Mouse (Mus musculus) spleen, adult 12 weeks (tissue): ENCODE measurements around the gene Dnase1l1.

Experiments
- DNase-seq: peaks from one replicate; pipeline ENCODE4 v3.0.0; 2022; ENCODE audit warnings: low spot score

Gene Dnase1l1

DNA sequence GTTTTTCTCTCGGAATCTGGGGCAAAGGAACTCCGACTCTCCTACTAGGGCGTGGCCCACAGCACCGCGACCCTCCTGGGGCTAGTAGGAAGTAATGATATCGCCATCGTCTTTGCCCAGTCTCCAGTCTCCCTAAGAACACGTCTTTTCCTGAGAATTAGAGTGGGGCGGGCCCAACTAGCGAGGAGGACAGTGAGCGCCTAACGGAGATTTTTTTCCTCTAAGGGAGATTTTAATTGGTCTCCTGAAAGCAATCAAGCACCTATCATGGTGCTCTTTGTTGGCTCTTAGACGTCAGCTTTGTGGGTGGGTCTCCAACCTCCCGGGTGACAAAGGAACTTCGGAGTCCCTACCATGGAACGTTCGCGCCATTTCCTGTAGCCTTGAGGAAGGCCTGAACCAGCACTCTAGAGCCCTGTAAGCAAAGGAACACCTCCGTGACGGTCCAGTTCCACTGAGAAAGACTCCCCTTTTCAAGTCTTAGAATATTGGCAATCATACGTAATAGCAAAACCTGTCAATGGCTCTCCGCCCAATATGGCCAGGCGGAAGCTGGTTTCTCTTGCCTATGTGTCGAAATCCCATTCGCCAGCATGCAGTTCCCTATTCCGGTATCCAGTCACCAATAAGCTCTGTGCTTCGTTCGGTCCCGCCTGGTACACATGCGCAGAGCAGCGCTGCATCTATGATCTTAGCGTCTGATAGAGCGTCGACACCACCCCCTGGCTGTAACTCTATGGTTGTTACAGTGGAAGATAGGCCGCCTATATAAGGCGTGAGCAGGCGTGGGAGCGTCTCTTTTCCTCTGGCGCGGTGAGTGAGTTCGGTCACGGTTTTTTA lies 11.9 kb downstream of the Dnase1l1 start, which contains the start of gene Rpl10:
TSS of gene Rpl10 (plus strand) at position 751 of the 840 bp plus-strand sequence.
- peak; percentile 82 for DNase-seq

DNA sequence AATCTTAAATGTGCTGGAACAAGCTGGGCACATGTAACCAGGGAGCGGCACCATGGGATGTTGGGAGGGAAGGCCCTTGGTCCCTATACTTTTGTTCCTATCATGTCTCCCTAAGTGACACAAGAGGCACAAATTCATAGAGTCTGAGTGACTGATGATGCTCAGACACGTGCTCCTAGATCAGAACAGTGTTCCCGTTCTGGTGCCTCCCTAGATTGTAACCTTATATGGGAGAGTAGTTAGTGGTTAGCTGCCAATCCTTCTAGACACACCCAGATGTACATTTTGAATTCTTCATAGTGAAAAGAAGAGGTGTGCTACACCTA lies 12.4 kb downstream of the Dnase1l1 start:
- no peak for DNase-seq

DNA sequence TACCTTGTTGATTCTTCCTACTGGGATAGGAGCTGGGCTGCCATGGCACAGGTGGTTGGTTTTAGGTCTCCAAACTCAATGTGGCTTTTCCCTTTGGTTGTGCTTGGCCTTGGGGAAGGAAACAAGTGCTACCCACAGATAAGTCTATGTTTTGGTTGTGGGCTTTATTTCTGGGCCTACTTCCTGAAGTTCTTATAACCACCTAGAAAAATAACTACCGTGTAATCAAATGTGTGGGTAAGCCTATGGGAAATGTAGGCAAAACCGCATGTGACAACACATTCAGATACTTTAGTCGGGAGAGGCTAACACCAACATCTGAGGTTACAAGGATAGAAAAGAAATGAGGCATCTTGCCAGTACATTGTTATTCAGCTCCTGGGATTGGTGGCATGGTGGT lies 24.4 kb downstream of the Dnase1l1 start:
- no peak for DNase-seq

DNA sequence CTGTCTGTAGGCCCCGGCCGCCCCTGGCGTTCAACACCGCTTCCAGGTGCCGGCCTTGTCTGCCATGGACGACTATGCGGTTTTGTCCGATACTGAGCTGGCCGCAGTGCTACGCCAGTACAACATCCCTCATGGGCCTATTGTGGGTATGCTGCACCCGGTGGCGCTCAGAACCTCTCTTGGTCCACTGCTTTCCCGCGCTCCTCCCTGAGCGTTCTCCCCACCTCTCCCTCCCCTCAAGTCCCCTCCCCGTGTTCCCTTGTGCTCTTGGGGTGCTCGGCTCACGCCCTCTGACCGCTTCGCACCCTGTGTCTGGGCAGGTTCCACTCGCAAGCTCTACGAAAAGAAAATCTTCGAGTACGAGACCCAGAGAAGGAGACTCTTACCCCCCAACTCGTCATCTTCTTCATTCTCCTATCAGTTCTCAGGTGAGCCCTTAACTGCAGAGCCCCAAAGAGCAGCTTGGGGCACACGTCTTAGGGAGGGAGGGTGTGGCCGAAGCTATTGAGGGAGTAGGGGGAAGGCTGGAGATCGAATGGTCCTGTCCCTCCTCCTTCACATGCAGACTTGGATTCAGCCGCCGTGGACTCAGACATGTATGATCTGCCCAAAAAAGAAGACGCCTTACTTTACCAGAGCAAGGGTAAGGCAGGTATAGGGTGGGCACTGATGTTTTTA lies 27.1 kb downstream of the Dnase1l1 start:
- DNase-seq, result no peak

GRCm38 (mm10) chrX:74254153-74254887 lies 27.8 kb downstream of the Dnase1l1 start, which contains the start of gene Emd:
Gene Emd, plus strand, starts transcription at chrX:74254687.
- DNase-seq, result peak; percentile 82

GRCm38 (mm10) chrX:74249615-74250014 lies 32.5 kb downstream of the Dnase1l1 start, which contains the start of gene Flna:
Gene Flna, minus strand, starts transcription at chrX:74249820.
- peak; percentile 29 for DNase-seq

DNA sequence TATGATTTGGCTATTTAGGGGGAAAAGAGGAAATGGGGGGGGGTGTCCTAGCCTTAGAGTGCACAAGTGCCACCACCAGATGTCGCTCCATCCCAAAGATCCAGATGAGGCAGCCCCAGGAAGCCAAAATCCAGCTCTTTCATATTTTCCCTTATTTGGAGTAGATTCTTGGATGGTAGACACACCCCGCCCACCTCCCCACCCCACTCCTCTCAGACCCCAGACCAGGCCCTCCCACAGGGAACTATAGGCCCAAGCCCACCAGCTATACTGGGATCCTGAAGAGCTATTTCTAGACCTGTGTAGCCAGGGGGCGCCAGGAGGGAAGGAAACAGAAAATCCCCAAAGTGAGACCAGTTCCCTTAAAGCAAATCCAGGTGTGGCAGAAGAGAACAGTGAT lies 33.5 kb downstream of the Dnase1l1 start:
- DNase-seq, result peak; percentile 25

- DNase-seq, result peak; percentile 18
Observed at GRCm38 (mm10) chrX:74246693-74247092, 35.4 kb downstream of the Dnase1l1 start.

- peak; percentile 65 for DNase-seq
Observed at GRCm38 (mm10) chrX:74246213-74246681, 35.9 kb downstream of the Dnase1l1 start.

DNA sequence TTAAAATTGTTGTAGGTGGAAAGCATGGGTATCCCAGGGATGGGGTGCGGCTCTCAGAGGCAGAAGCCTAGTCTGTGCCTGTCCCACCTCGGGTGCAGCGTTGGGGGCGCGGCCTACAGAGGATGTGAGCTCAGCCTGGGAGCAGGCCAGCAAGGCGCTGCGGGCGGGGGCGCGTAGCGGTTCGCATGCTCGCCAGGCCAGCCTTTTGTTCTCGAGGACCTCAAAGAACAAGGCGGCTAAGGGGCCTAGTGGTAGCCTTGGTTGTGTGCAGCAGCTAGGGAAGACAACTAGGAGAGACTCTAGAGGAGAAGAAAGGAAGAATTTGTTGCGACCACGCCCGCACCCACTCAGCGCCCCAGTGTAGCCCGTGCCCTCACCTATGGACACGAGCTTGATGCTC lies 36.5 kb downstream of the Dnase1l1 start:
- DNase-seq, result peak; percentile 31

DNA sequence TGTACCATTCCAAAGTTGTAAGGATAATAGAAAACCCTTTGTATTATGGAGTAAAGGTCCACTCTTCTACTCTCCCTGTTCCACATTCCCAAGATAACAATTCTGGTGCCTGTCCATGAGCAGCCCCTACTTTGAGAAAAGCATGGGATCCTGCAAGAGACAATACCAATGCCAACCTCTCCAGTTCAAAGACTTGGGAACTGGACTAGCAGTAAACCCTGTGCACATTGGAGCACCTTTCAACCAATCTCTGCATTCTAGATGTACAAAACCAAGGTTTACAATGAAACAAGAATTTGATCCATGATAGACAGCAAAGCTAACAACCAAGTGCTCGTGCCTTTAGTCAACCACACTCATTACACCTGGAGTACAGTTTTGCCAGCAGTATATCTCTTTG lies 37.0 kb downstream of the Dnase1l1 start:
- no peak for DNase-seq

DNA sequence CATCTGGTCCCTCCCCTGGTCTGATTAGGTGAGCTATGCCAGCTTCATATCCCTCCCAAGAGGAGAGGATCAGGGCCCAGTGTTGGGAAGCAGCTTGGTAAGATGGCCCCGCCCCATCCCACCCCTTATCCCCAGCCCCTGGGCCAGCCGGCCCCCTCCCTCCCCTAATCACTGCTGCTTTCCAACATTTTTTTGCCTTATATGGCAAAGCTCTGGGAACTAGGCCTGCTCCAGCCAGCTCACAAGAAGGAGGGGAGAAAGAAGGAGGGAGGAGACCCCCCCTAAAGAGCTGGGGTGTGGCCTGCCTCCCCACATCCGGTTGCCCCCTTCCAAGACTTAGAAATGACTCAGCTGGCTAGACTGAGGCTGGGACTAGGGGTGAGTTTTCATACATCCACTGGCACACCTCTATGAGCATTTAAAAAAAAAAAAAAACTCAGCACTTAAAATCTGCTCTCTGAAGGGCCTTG lies 37.5 kb downstream of the Dnase1l1 start:
- no peak for DNase-seq

- DNase-seq, result peak; percentile 53
Observed at GRCm38 (mm10) chrX:74243807-74244206, 38.3 kb downstream of the Dnase1l1 start.

- no peak for DNase-seq
Observed at GRCm38 (mm10) chrX:74243396-74243795, 38.7 kb downstream of the Dnase1l1 start.

DNA sequence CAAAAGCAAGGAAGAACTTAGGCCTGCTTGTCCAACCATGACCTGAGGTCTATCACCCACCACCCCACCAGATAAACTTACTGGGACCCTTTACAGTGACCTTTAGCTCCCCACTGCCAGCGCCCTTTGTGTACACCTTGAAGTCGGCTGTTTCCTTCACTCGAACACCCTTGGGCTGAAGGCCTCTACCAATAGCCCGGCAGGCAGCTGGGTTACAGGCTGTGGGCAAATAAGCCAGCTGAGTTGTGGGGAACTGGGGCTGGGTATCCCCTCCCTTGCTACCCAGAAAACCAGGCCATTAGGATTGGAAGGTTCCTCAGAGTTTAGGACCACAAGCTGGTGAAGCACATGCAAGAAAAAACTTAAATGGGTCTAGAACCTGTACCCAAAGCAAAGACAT lies 41.8 kb downstream of the Dnase1l1 start:
- DNase-seq, result no peak

DNA sequence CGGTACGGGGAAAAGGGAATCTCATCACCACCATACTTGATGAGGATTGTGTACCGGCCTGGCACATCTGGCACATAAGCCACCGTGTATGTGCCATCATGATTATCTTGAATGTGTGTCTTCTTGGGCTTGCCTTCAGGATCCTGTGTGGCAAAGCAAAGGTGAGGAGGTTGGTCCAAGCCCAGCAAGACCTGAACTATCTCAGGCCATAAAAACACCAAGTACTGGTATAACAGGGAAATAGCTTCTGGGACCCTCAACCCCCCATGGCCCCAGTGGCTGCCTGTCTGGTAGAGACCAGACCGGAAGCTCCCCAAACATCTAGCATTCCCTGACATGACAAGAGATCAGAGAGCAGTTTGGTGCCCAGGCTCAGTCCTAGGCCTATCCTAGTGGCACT lies 48.9 kb downstream of the Dnase1l1 start:
- no peak for DNase-seq

GRCm38 (mm10) chrX:74230038-74230437 lies 52.1 kb downstream of the Dnase1l1 start:
- DNase-seq, result no peak
